Mouse (Mus musculus) MEL (cell line): ENCODE measurements around the gene Baz2a. TPM values are rescaled to one million over a fixed set of nuclear protein-coding genes. Genes with fewer than 3 reads are reported as not detected.

ENCODE experiments used
- DNase-seq: peaks from one replicate; pipeline ENCODE4 v3.0.0; 2011; ENCODE audit warnings: low read depth, low spot score
- H3K27ac ChIP-seq: 2 replicates; pipeline ENCODE4 v1.5.1; 2012; ENCODE audit warnings: low read depth, mild to moderate bottlenecking, control low read depth, low read length, moderate library complexity; ENCODE audit not compliant: control insufficient read depth
- H3K27me3 ChIP-seq, 2 experiments: fragments of 150-350 bp in 1 of 2; sonication (generic) in 1 of 2; 2 replicates each; pipeline ENCODE4 v1.6.1; 2012; ENCODE audit warnings: low read length in 2 of 2, mild to moderate bottlenecking in 2 of 2, improper control_type of control experiment in 1 of 2, moderate library complexity in 1 of 2; ENCODE audit not compliant: insufficient read depth in 2 of 2, control insufficient read depth in 1 of 2
- H3K36me3 ChIP-seq, 2 experiments: 2 replicates each; pipeline ENCODE4 v1.6.1; 2012 to 2014; ENCODE audit warnings: low read length in 2 of 2, improper control_type of control experiment in 1 of 2, inconsistent platforms in 1 of 2, mild to moderate bottlenecking in 1 of 2; ENCODE audit not compliant: insufficient read depth in 2 of 2, control insufficient read depth in 1 of 2
- H3K4me1 ChIP-seq, 2 experiments: fragments of 150-350 bp in 1 of 2; sonication (generic) in 1 of 2; 2 replicates each; pipeline ENCODE4 v1.6.1; 2012; ENCODE audit warnings: low read length in 2 of 2, improper control_type of control experiment in 1 of 2, mild to moderate bottlenecking in 1 of 2; ENCODE audit not compliant: insufficient read depth in 2 of 2, control insufficient read depth in 1 of 2
- H3K4me3 ChIP-seq, 2 experiments: fragments of 150-350 bp in 1 of 2; sonication (generic) in 1 of 2; 2 replicates each; pipeline ENCODE4 v1.5.1; 2012; ENCODE audit warnings: low read depth in 2 of 2, low read length in 2 of 2, mild to moderate bottlenecking in 2 of 2, moderate library complexity in 2 of 2, control low read depth in 1 of 2, improper control_type of control experiment in 1 of 2; ENCODE audit not compliant: control insufficient read depth in 1 of 2, insufficient read depth in 1 of 2
- H3K79me2 ChIP-seq: 2 replicates; pipeline ENCODE4 v1.6.1; 2012; ENCODE audit warnings: mild to moderate bottlenecking, low read length, moderate library complexity; ENCODE audit not compliant: control insufficient read depth, poor library complexity, insufficient read depth
- H3K9ac ChIP-seq: 2 replicates; pipeline ENCODE4 v1.6.1; 2012; ENCODE audit warnings: low read depth, mild to moderate bottlenecking, control low read depth, low read length, moderate library complexity; ENCODE audit not compliant: control insufficient read depth, poor library complexity, severe bottlenecking
- H3K9me3 ChIP-seq: fragments of 150-350 bp; sonication (generic); replicated peaks from 2 replicates; pipeline ENCODE4 v1.6.1; 2012; ENCODE audit warnings: mild to moderate bottlenecking, low read length, improper control_type of control experiment, moderate library complexity; ENCODE audit not compliant: insufficient read depth
- BHLHE40 ChIP-seq: IDR thresholded peaks from 2 replicates; pipeline ENCODE4 v1.6.1; 2012; ENCODE audit warnings: low read depth, mild to moderate bottlenecking, inconsistent platforms, low read length, improper control_type of control experiment, borderline replicate concordance
- CHD1 ChIP-seq: IDR thresholded peaks from 2 replicates; pipeline ENCODE4 v1.6.1; 2012; ENCODE audit warnings: low read depth, mild to moderate bottlenecking, inconsistent platforms, low read length, improper control_type of control experiment
- CHD2 ChIP-seq: IDR thresholded peaks from 2 replicates; pipeline ENCODE4 v1.6.1; 2011; ENCODE audit warnings: low read length, improper control_type of control experiment
- CTCF ChIP-seq, 3 experiments: IDR thresholded peaks in 2 of 3; conservative IDR thresholded peaks in 1 of 3; 2 replicates each; pipeline ENCODE4 v1.5.1; 2011 to 2012; ENCODE audit warnings: low read length in 3 of 3, low read depth in 2 of 3, mild to moderate bottlenecking in 2 of 3, improper control_type of control experiment in 1 of 3, inconsistent platforms in 1 of 3, mixed read lengths in 1 of 3, moderate library complexity in 1 of 3; ENCODE audit not compliant: control insufficient read depth in 1 of 3, insufficient read depth in 1 of 3, poor library complexity in 1 of 3, severe bottlenecking in 1 of 3
- E2F4 ChIP-seq: IDR thresholded peaks from 2 replicates; pipeline ENCODE4 v1.6.1; 2011; ENCODE audit warnings: low read depth, low read length, improper control_type of control experiment, borderline replicate concordance
- ELF1 ChIP-seq: IDR thresholded peaks from 2 replicates; pipeline ENCODE4 v1.6.1; 2014; ENCODE audit warnings: low read depth, mild to moderate bottlenecking, inconsistent platforms, low read length, improper control_type of control experiment, moderate library complexity
- ETS1 ChIP-seq: IDR thresholded peaks from 2 replicates; pipeline ENCODE4 v1.6.1; 2012; ENCODE audit warnings: low read depth, mild to moderate bottlenecking, inconsistent platforms, low read length, improper control_type of control experiment, moderate library complexity
- GATA1 ChIP-seq: IDR thresholded peaks from 2 replicates; pipeline ENCODE4 v1.6.1; 2011; ENCODE audit warnings: low read depth, low read length, improper control_type of control experiment
- HCFC1 ChIP-seq: IDR thresholded peaks from 2 replicates; pipeline ENCODE4 v1.6.1; 2012; ENCODE audit warnings: low read depth, mild to moderate bottlenecking, inconsistent platforms, low read length, improper control_type of control experiment, moderate library complexity
- JUND ChIP-seq: IDR thresholded peaks from 2 replicates; pipeline ENCODE4 v1.6.1; 2011; ENCODE audit warnings: low read depth, mild to moderate bottlenecking, improper control_type of control experiment, low read length
- KAT2A ChIP-seq: conservative IDR thresholded peaks from 2 replicates; pipeline ENCODE4 v1.6.1; 2012; ENCODE audit warnings: low read depth, low read length, improper control_type of control experiment, inconsistent platforms
- MAFK ChIP-seq: IDR thresholded peaks from 2 replicates; pipeline ENCODE4 v1.6.1; 2011; ENCODE audit warnings: low read depth, mild to moderate bottlenecking, low read length, improper control_type of control experiment, borderline replicate concordance
- MAX ChIP-seq: IDR thresholded peaks from 2 replicates; pipeline ENCODE4 v1.6.1; 2011; ENCODE audit warnings: low read length, improper control_type of control experiment
- MEF2A ChIP-seq: IDR thresholded peaks from 2 replicates; pipeline ENCODE4 v1.6.1; 2014; ENCODE audit warnings: low read depth, mild to moderate bottlenecking, inconsistent platforms, low read length, improper control_type of control experiment; ENCODE audit not compliant: poor library complexity, insufficient replicate concordance, severe bottlenecking; ENCODE audit errors: extremely low read depth
- MXI1 ChIP-seq: IDR thresholded peaks from 2 replicates; pipeline ENCODE4 v1.6.1; 2011; ENCODE audit warnings: mild to moderate bottlenecking, low read depth, low read length, improper control_type of control experiment
- MYB ChIP-seq: IDR thresholded peaks from 2 replicates; pipeline ENCODE4 v1.6.1; 2011; ENCODE audit warnings: mild to moderate bottlenecking, low read depth, low read length, improper control_type of control experiment
- MYC ChIP-seq: IDR thresholded peaks from 2 replicates; pipeline ENCODE4 v1.6.1; 2011; ENCODE audit warnings: low read depth, mild to moderate bottlenecking, low read length, improper control_type of control experiment, moderate library complexity
- NELFE ChIP-seq: IDR thresholded peaks from 2 replicates; pipeline ENCODE4 v1.6.1; 2011; ENCODE audit warnings: low read depth, low read length, improper control_type of control experiment
- POLR2A ChIP-seq, 2 experiments: IDR thresholded peaks; 2 replicates each; pipeline ENCODE4 v1.6.1; 2011 to 2012; ENCODE audit warnings: low read length in 2 of 2, mild to moderate bottlenecking in 2 of 2, control low read depth in 1 of 2, improper control_type of control experiment in 1 of 2, low read depth in 1 of 2, moderate library complexity in 1 of 2; ENCODE audit not compliant: control insufficient read depth in 1 of 2, insufficient read depth in 1 of 2, poor library complexity in 1 of 2
- POLR2AphosphoS2 ChIP-seq: IDR thresholded peaks from 2 replicates; pipeline ENCODE4 v1.6.1; 2011; ENCODE audit warnings: low read length, improper control_type of control experiment
- POLR2AphosphoS5 ChIP-seq: IDR thresholded peaks from 2 replicates; pipeline ENCODE4 v1.6.1; 2012; ENCODE audit warnings: low read depth, borderline replicate concordance, mild to moderate bottlenecking, inconsistent platforms, low read length, moderate library complexity, mixed read lengths
- RAD21 ChIP-seq: IDR thresholded peaks from 2 replicates; pipeline ENCODE4 v1.6.1; 2011; ENCODE audit warnings: mild to moderate bottlenecking, low read depth, low read length, improper control_type of control experiment
- RCOR1 ChIP-seq: IDR thresholded peaks from 2 replicates; pipeline ENCODE4 v1.6.1; 2012; ENCODE audit warnings: low read depth, mild to moderate bottlenecking, inconsistent platforms, low read length, improper control_type of control experiment
- SIN3A ChIP-seq: IDR thresholded peaks from 2 replicates; pipeline ENCODE4 v1.6.1; 2012; ENCODE audit warnings: low read length, improper control_type of control experiment, inconsistent platforms
- SMC3 ChIP-seq: IDR thresholded peaks from 2 replicates; pipeline ENCODE4 v1.6.1; 2011; ENCODE audit warnings: low read depth, low read length, improper control_type of control experiment
- TAL1 ChIP-seq: IDR thresholded peaks from 2 replicates; pipeline ENCODE4 v1.6.1; 2012; ENCODE audit warnings: mild to moderate bottlenecking, inconsistent platforms, low read length, moderate library complexity, mixed read lengths
- TBP ChIP-seq: IDR thresholded peaks from 2 replicates; pipeline ENCODE4 v1.8.0; 2011; ENCODE audit warnings: low read depth, low read length, improper control_type of control experiment
- UBTF ChIP-seq: IDR thresholded peaks from 2 replicates; pipeline ENCODE4 v1.6.1; 2012; ENCODE audit warnings: low read depth, mild to moderate bottlenecking, inconsistent platforms, low read length, improper control_type of control experiment, moderate library complexity, borderline replicate concordance; ENCODE audit not compliant: insufficient read depth
- USF1 ChIP-seq: IDR thresholded peaks from 2 replicates; pipeline ENCODE4 v1.6.1; 2014; ENCODE audit warnings: low read depth, mild to moderate bottlenecking, inconsistent platforms, low read length, improper control_type of control experiment, moderate library complexity
- USF2 ChIP-seq, 2 experiments: IDR thresholded peaks; 2 replicates each; pipeline ENCODE4 v1.6.1; 2011 to 2012; ENCODE audit warnings: improper control_type of control experiment in 2 of 2, low read length in 2 of 2, borderline replicate concordance in 1 of 2, inconsistent platforms in 1 of 2, low read depth in 1 of 2, mild to moderate bottlenecking in 1 of 2; ENCODE audit not compliant: insufficient read depth in 1 of 2
- ZC3H11A ChIP-seq: IDR thresholded peaks from 2 replicates; pipeline ENCODE4 v1.6.1; 2012; ENCODE audit warnings: low read depth, mild to moderate bottlenecking, inconsistent platforms, low read length, improper control_type of control experiment
- ZKSCAN1 ChIP-seq: IDR thresholded peaks from 2 replicates; pipeline ENCODE4 v1.6.1; 2012; ENCODE audit warnings: low read depth, mild to moderate bottlenecking, inconsistent platforms, low read length, improper control_type of control experiment, moderate library complexity
- ZMIZ1 ChIP-seq: IDR thresholded peaks from 2 replicates; pipeline ENCODE4 v1.6.1; 2012; ENCODE audit warnings: low read depth, mild to moderate bottlenecking, inconsistent platforms, low read length, improper control_type of control experiment, moderate library complexity
- ZNF384 ChIP-seq: IDR thresholded peaks from 2 replicates; pipeline ENCODE4 v1.6.1; 2012; ENCODE audit warnings: low read depth, mild to moderate bottlenecking, inconsistent platforms, low read length, improper control_type of control experiment
- polyA plus RNA-seq, 2 experiments: library from polyadenylated mRNA; stranded (reverse) in 1 of 2; unstranded in 1 of 2; fragments of >175 nt in 1 of 2; fragments of >200 nt in 1 of 2; gene quantifications; 2 replicates each; pipeline versions ENCODE4 v1.2.1 to v1.2.4; 2012; ENCODE audit warnings: low replicate concordance in 2 of 2, low read depth in 1 of 2; ENCODE audit not compliant: insufficient read length in 2 of 2, insufficient read depth in 1 of 2, missing spikeins in 1 of 2
- total RNA-seq: library from RNA; depleted of rRNA; stranded (reverse); fragments of 300-350 nt; gene quantifications from 2 replicates; pipeline ENCODE4 v1.2.3, GENCODE M21; 2012

The Baz2a gene
- total and polyA plus RNA-seq, 3 experiments, result 5.5 to 46.0 (median 33.8) TPM

GRCm38 (mm10) chr10:128090651-128091563, 470 bp upstream of the Baz2a start:
- H3K4me3 ChIP-seq, result peak overlapping the region; percentile 71 to 75
- peak; percentile 95 for DNase-seq
- peaks cover 12% of the 10 kb centered on the region for H3K79me2 ChIP-seq
- H3K4me1 ChIP-seq, result peaks cover 19 to 26% of the 10 kb centered on the region in 2 experiments
- H3K9ac ChIP-seq, result peak overlapping the region; percentile 65
- H3K27ac ChIP-seq, result peak overlapping the region; percentile 94
- H3K27me3 ChIP-seq, result no peaks in the 10 kb centered on the region
- no peaks in the 10 kb centered on the region for H3K9me3 ChIP-seq
- H3K36me3 ChIP-seq, result peaks cover 32 to 54% of the 10 kb centered on the region in 2 experiments
- peak; percentile 62; the same call in 1 of the 2 replicates for TF ChIP-seq ZNF384
- no peak; the same call in 1 of the 2 replicates for TF ChIP-seq MAX
- 0 out of 2 replicates have a peak, but pooled peaks have one; percentile 11 for TF ChIP-seq CHD2
- peak; percentile 52 for TF ChIP-seq RAD21
- TF ChIP-seq ZMIZ1, result peak; percentile 48; the same call in 1 of the 2 replicates
- no peak for TF ChIP-seq JUND
- TF ChIP-seq NELFE, result no peak; the same call in 1 of the 2 replicates
- TF ChIP-seq UBTF, result no peak
- peak; percentile 75 for TF ChIP-seq SMC3
- TF ChIP-seq POLR2AphosphoS5, result no peak
- no peak for TF ChIP-seq KAT2A
- no peak for TF ChIP-seq TAL1
- TF ChIP-seq HCFC1, result peak; percentile 29
- TF ChIP-seq POLR2A (IDR thresholded peaks at IDR 0.05; ENCODE audit: control insufficient read depth in 1 of 2, insufficient read depth in 1 of 2, low read depth in 1 of 2, low read length in 2 of 2, poor library complexity in 1 of 2), result peak in 1 of 2 experiments; percentile 71; a peak in 2 of 4 replicates
- TF ChIP-seq MAFK, result peak; percentile 24; the same call in 1 of the 2 replicates
- 0 out of 2 replicates have a peak, but pooled peaks have one; percentile 41 for TF ChIP-seq BHLHE40
- TF ChIP-seq USF1, result 0 out of 2 replicates have a peak, but pooled peaks have one; percentile 34
- TF ChIP-seq MYB, result peak; percentile 25; the same call in 1 of the 2 replicates
- peak; percentile 65 for TF ChIP-seq E2F4
- TF ChIP-seq TBP, result no peak
- TF ChIP-seq RCOR1, result peak; percentile 43; the same call in 1 of the 2 replicates
- no peak for TF ChIP-seq GATA1
- TF ChIP-seq ZC3H11A, result peak; percentile 50
- peak; percentile 79 for TF ChIP-seq SIN3A
- peak; percentile 33; the same call in 1 of the 2 replicates for TF ChIP-seq MXI1
- peak; percentile 55 for TF ChIP-seq ETS1
- TF ChIP-seq CHD1, result no peak
- no peak for TF ChIP-seq ELF1
- 0 out of 2 replicates have a peak, but pooled peaks have one; percentile 29 for TF ChIP-seq ZKSCAN1
- peak; percentile 68 to 83 (median 73) for TF ChIP-seq CTCF (IDR thresholded peaks at IDR 0.05 in 2 of 3, conservative IDR thresholded peaks at IDR 0.05 in 1 of 3; ENCODE audit: control insufficient read depth in 1 of 3, insufficient read depth in 1 of 3, low read depth in 2 of 3, low read length in 3 of 3, poor library complexity in 1 of 3, severe bottlenecking in 1 of 3)
- TF ChIP-seq MYC, result peak; percentile 35; the same call in 1 of the 2 replicates
- TF ChIP-seq POLR2AphosphoS2, result peak; percentile 98
- TF ChIP-seq MEF2A, result no peak
- no peak for TF ChIP-seq USF2 (IDR thresholded peaks at IDR 0.05; ENCODE audit: borderline replicate concordance in 1 of 2, insufficient read depth in 1 of 2, low read depth in 1 of 2, low read length in 2 of 2)
